Mouse (Mus musculus): Measurements from ENCODE around the gene Mospd3.

Gene Mospd3

GRCm38 (mm10) chr5:137600619-137601364, at the start of gene Mospd3:
Gene Mospd3, minus strand, starts transcription at chr5:137601058.
- in situ Hi-C loops (cut with MboI, MseI): no loop called here

- in situ Hi-C loops (cut with MboI, MseI): loop anchor here (5.0 kb wide), 1 partner anchor 112 kb away; no protein-coding TSS in a partner anchor
Measured at GRCm38 (mm10) chr5:137649669-137650571, 49.1 kb upstream of the Mospd3 start.

- in situ Hi-C loops (cut with MboI, MseI): no loop called here
Measured at GRCm38 (mm10) chr5:137649251-137649650, 48.4 kb upstream of the Mospd3 start.

- in situ Hi-C loops (cut with MboI, MseI): no loop called here
Measured at GRCm38 (mm10) chr5:137647827-137648601, 47.2 kb upstream of the Mospd3 start.

- in situ Hi-C loops (cut with MboI, MseI): no loop called here
Measured at GRCm38 (mm10) chr5:137645652-137646091, 44.8 kb upstream of the Mospd3 start, which contains the start of gene Irs3. Gene Irs3, minus strand, starts transcription at chr5:137645714.

- in situ Hi-C loops (cut with MboI, MseI): no loop called here
Measured at GRCm38 (mm10) chr5:137645091-137645651, 44.3 kb upstream of the Mospd3 start.

- in situ Hi-C loops (cut with MboI, MseI): no loop called here
Measured at GRCm38 (mm10) chr5:137644484-137644883, 43.6 kb upstream of the Mospd3 start.

- in situ Hi-C loops (cut with MboI, MseI): no loop called here
Measured at GRCm38 (mm10) chr5:137642886-137643285, 42.0 kb upstream of the Mospd3 start.

GRCm38 (mm10) chr5:137641054-137641453, 40.2 kb upstream of the Mospd3 start, which contains the start of gene Sap25:
Gene Sap25, plus strand, starts transcription at chr5:137641334.
- in situ Hi-C loops (cut with MboI, MseI): no loop called here

GRCm38 (mm10) chr5:137639472-137639871, 38.6 kb upstream of the Mospd3 start:
- in situ Hi-C loops (cut with MboI, MseI): no loop called here

GRCm38 (mm10) chr5:137633397-137634084, 32.7 kb upstream of the Mospd3 start:
- in situ Hi-C loops (cut with MboI, MseI): no loop called here

GRCm38 (mm10) chr5:137631591-137631990, 30.7 kb upstream of the Mospd3 start:
- in situ Hi-C loops (cut with MboI, MseI): no loop called here

- in situ Hi-C loops (cut with MboI, MseI): no loop called here
Measured at GRCm38 (mm10) chr5:137631171-137631570, 30.3 kb upstream of the Mospd3 start.

GRCm38 (mm10) chr5:137630602-137631001, 29.7 kb upstream of the Mospd3 start:
- in situ Hi-C loops (cut with MboI, MseI): no loop called here

GRCm38 (mm10) chr5:137629906-137630545, 29.2 kb upstream of the Mospd3 start:
- in situ Hi-C loops (cut with MboI, MseI): loop anchor here (10.0 kb wide), 1 partner anchor 815 kb away; the partner anchor contains the start of gene Zfp157

- in situ Hi-C loops (cut with MboI, MseI): loop anchor here (10.0 kb wide), 1 partner anchor 815 kb away; the partner anchor contains the start of gene Zfp157
Measured at GRCm38 (mm10) chr5:137629306-137629721, 28.5 kb upstream of the Mospd3 start.

- in situ Hi-C loops (cut with MboI, MseI): loop anchor here (10.0 kb wide), 1 partner anchor 816 kb away; the partner anchor contains the start of gene Zfp157
Measured at GRCm38 (mm10) chr5:137628498-137629305, 27.8 kb upstream of the Mospd3 start, which contains the start of the genes Fbxo24, Lrch4 and Gm20605. Gene Fbxo24, minus strand, starts transcription at chr5:137629002. Gene Lrch4, plus strand, starts transcription at chr5:137629121. Gene Gm20605, plus strand, starts transcription at chr5:137629175.

- in situ Hi-C loops (cut with MboI, MseI): loop anchor here (10.0 kb wide), 1 partner anchor 817 kb away; the partner anchor contains the start of gene Zfp157
Measured at GRCm38 (mm10) chr5:137627991-137628390, 27.1 kb upstream of the Mospd3 start.

Data from T-helper 1 cell (primary cell).